Mouse (Mus musculus): ENCODE data around the gene Cela3a.
"Not testable (repeated sequence)": the region's sequence is repeated elsewhere in the genome, so short reads cannot be mapped to it uniquely, and the experiment has no call there.

The Cela3a gene

GRCm38 (mm10) chr4:137417712-137418564, 8.3 kb upstream of the Cela3a start:
- no peak for DNase-seq (ENCODE audit: low spot score in 2 of 2)

GRCm38 (mm10) chr4:137414936-137415335, 5.3 kb upstream of the Cela3a start:
- DNase-seq (ENCODE audit: low spot score in 2 of 2): no peak

GRCm38 (mm10) chr4:137412185-137412709, 2.7 kb upstream of the Cela3a start:
- DNase-seq (ENCODE audit: low spot score in 2 of 2): not testable (repeated sequence)

- no peak for DNase-seq (ENCODE audit: low spot score in 2 of 2)
Observed at GRCm38 (mm10) chr4:137405571-137405970, 4.0 kb downstream of the Cela3a start.

- DNase-seq (ENCODE audit: low spot score in 2 of 2): no peak
Observed at GRCm38 (mm10) chr4:137396641-137397525, 12.7 kb downstream of the Cela3a start.

GRCm38 (mm10) chr4:137393378-137394135, 16.0 kb downstream of the Cela3a start:
- DNase-seq (ENCODE audit: low spot score in 2 of 2): no peak

- no peak for DNase-seq (ENCODE audit: low spot score in 2 of 2)
Observed at GRCm38 (mm10) chr4:137392874-137393273, 16.7 kb downstream of the Cela3a start.

- DNase-seq (ENCODE audit: low spot score in 2 of 2): no peak
Observed at GRCm38 (mm10) chr4:137391287-137391686, 18.3 kb downstream of the Cela3a start.

GRCm38 (mm10) chr4:137390196-137390595, 19.4 kb downstream of the Cela3a start:
- DNase-seq (ENCODE audit: low spot score in 2 of 2): no peak

- DNase-seq (ENCODE audit: low spot score in 2 of 2): peak in 1 of 2 experiments; percentile 50
Observed at GRCm38 (mm10) chr4:137388983-137389382, 20.6 kb downstream of the Cela3a start.

- peak; percentile 78 to 88 for DNase-seq (ENCODE audit: low spot score in 2 of 2)
Observed at GRCm38 (mm10) chr4:137388059-137388794, 21.4 kb downstream of the Cela3a start.

GRCm38 (mm10) chr4:137387482-137388058, 22.0 kb downstream of the Cela3a start:
- DNase-seq (ENCODE audit: low spot score in 2 of 2): peak in 1 of 2 experiments; percentile 58

- DNase-seq (ENCODE audit: low spot score in 2 of 2): no peak
Observed at GRCm38 (mm10) chr4:137380702-137381605, 28.6 kb downstream of the Cela3a start.

GRCm38 (mm10) chr4:137379713-137380255, 29.8 kb downstream of the Cela3a start:
- no peak for DNase-seq (ENCODE audit: low spot score in 2 of 2)

GRCm38 (mm10) chr4:137379085-137379484, 30.5 kb downstream of the Cela3a start:
- peak in 1 of 2 experiments; percentile 57 for DNase-seq (ENCODE audit: low spot score in 2 of 2)

- peak in 1 of 2 experiments; percentile 52 for DNase-seq (ENCODE audit: low spot score in 2 of 2)
Observed at GRCm38 (mm10) chr4:137377526-137378304, 31.9 kb downstream of the Cela3a start.

GRCm38 (mm10) chr4:137376778-137377177, 32.8 kb downstream of the Cela3a start:
- peak in 1 of 2 experiments; percentile 48 for DNase-seq (ENCODE audit: low spot score in 2 of 2)

Data from spleen, postnatal 4 days (tissue).